In genomic region chr13:38347021-38347774, GRCm38 (mm10) we compare ENCODE assay signal across 9 mouse cellular contexts. TPM values are rescaled to one million over a fixed set of nuclear protein-coding genes. Genes with fewer than 3 reads are reported as not detected.
DNase-seq lines count a peak whose midpoint lies in the region; ATAC-seq and TF ChIP-seq lines count a peak whose summit lies in the region.
"Had no signal": no experiment of that assay in that cellular context is flagged by ENCODE, and none has a peak within 500 bp of the region (broad histone marks: within the 10 kb centered on the region; RNA-seq: fewer than 3 reads in every experiment).

No protein-coding gene starts in this region.

- WGBS in embryonic facial prominence, embryonic 11.5 days: 7% methylated on average over 19 of the region's 19 CpGs
- 5% methylated on average over 19 of the region's 19 CpGs for WGBS in hindbrain, embryonic 11.5 days
- 9% methylated on average over 19 of the region's 19 CpGs for whole genome bisulfite sequencing in limb, embryonic 13.5 days
- 9% methylated on average over 19 of the region's 19 CpGs for WGBS in stomach, embryonic 14.5 days

- no peak for TF ChIP-seq CTCF in layer of hippocampus, adult 2 months (conservative IDR thresholded peaks at IDR 0.05)

- no peak overlapping the region for H3K9ac ChIP-seq in embryonic facial prominence, embryonic 11.5 days (replicated peaks; ENCODE audit: low read length)
- H3K9ac ChIP-seq in hindbrain, embryonic 11.5 days (ENCODE audit: low read depth, low read length): no peak overlapping the region
- H3K9ac ChIP-seq in limb, embryonic 13.5 days: no peak overlapping the region
- no peak overlapping the region for H3K9ac ChIP-seq in stomach, embryonic 14.5 days (replicated peaks; ENCODE audit: low read depth, low read length)

- H3K4me1 ChIP-seq in embryonic facial prominence, embryonic 11.5 days (ENCODE audit: control insufficient read depth, insufficient read depth, low read length): peaks cover 15% of the 10 kb centered on the region
- peaks cover 13% of the 10 kb centered on the region for H3K4me1 ChIP-seq in hindbrain, embryonic 11.5 days (replicated peaks; ENCODE audit: control insufficient read depth, insufficient read depth, low read length)
- H3K4me1 ChIP-seq in limb, embryonic 13.5 days: peaks cover 30% of the 10 kb centered on the region
- H3K4me1 ChIP-seq in stomach, embryonic 14.5 days (ENCODE audit: control insufficient read depth, insufficient read depth, low read length): peaks cover 24% of the 10 kb centered on the region; the same call in 1 of the 2 replicates

- H3K36me3 ChIP-seq in embryonic facial prominence, embryonic 11.5 days (replicated peaks; ENCODE audit: control insufficient read depth, insufficient read depth, low read depth, low read length): no peaks in the 10 kb centered on the region
- H3K36me3 ChIP-seq in hindbrain, embryonic 11.5 days (ENCODE audit: control insufficient read depth, insufficient read depth, low read length): no peaks in the 10 kb centered on the region
- no peaks in the 10 kb centered on the region for H3K36me3 ChIP-seq in limb, embryonic 13.5 days
- H3K36me3 ChIP-seq in stomach, embryonic 14.5 days (ENCODE audit: control insufficient read depth, insufficient read depth, low read length): no peaks in the 10 kb centered on the region

- peaks cover 37% of the 10 kb centered on the region for H3K27me3 ChIP-seq in embryonic facial prominence, embryonic 11.5 days (ENCODE audit: control insufficient read depth, insufficient read depth, low read length)
- H3K27me3 ChIP-seq in hindbrain, embryonic 11.5 days (ENCODE audit: control insufficient read depth, insufficient read depth, low read length): peaks cover 39% of the 10 kb centered on the region
- H3K27me3 ChIP-seq in limb, embryonic 13.5 days: peaks cover 74% of the 10 kb centered on the region
- H3K27me3 ChIP-seq in stomach, embryonic 14.5 days (ENCODE audit: control insufficient read depth, insufficient read depth, low read length): peaks cover 23% of the 10 kb centered on the region; the same call in 1 of the 2 replicates

- H3K9me3 ChIP-seq in embryonic facial prominence, embryonic 11.5 days (replicated peaks; ENCODE audit: control insufficient read depth, low read length): no peaks in the 10 kb centered on the region
- no peaks in the 10 kb centered on the region for H3K9me3 ChIP-seq in hindbrain, embryonic 11.5 days (ENCODE audit: control insufficient read depth, low read length)
- H3K9me3 ChIP-seq in limb, embryonic 13.5 days: no peaks in the 10 kb centered on the region
- H3K9me3 ChIP-seq in stomach, embryonic 14.5 days (ENCODE audit: control insufficient read depth, low read depth, low read length): no peaks in the 10 kb centered on the region

- peak overlapping the region; percentile 44 for H3K4me3 ChIP-seq in layer of hippocampus, adult 2 months
- H3K4me3 ChIP-seq in embryonic facial prominence, embryonic 11.5 days (ENCODE audit: low read depth, low read length): peak overlapping the region; percentile 40; the same call in 1 of the 2 replicates
- H3K4me3 ChIP-seq in hindbrain, embryonic 11.5 days (ENCODE audit: low read depth, low read length): peak overlapping the region; percentile 37
- peak overlapping the region; percentile 51 for H3K4me3 ChIP-seq in limb, embryonic 13.5 days
- H3K4me3 ChIP-seq in stomach, embryonic 14.5 days (ENCODE audit: low read depth, low read length): peak overlapping the region; percentile 44

- no peak for ATAC-seq in embryonic facial prominence, embryonic 11.5 days (replicated peaks; ENCODE audit: insufficient number of reproducible peaks, low FRiP score, low TSS enrichment, low read depth)
- ATAC-seq in hindbrain, embryonic 11.5 days (ENCODE audit: low FRiP score): peak; percentile 14; the same call in 1 of the 2 replicates
- no peak for ATAC-seq in limb, embryonic 13.5 days (ENCODE audit: low FRiP score, low read depth)
- no peak for ATAC-seq in stomach, embryonic 14.5 days (ENCODE audit: insufficient number of reproducible peaks, insufficient read depth, low FRiP score, low read depth)

- no peak overlapping the region for H3K27ac ChIP-seq in layer of hippocampus, adult 2 months
- no peak overlapping the region for H3K27ac ChIP-seq in embryonic facial prominence, embryonic 11.5 days (replicated peaks; ENCODE audit: low read depth, low read length)
- H3K27ac ChIP-seq in hindbrain, embryonic 11.5 days (ENCODE audit: low read depth, low read length): no peak overlapping the region
- no peak overlapping the region for H3K27ac ChIP-seq in limb, embryonic 13.5 days
- H3K27ac ChIP-seq in stomach, embryonic 14.5 days (ENCODE audit: low read length): no peak overlapping the region

- H3K4me2 ChIP-seq in embryonic facial prominence, embryonic 11.5 days (ENCODE audit: low read depth, low read length): peak overlapping the region; percentile 78
- peak overlapping the region; percentile 61 for H3K4me2 ChIP-seq in hindbrain, embryonic 11.5 days (replicated peaks; ENCODE audit: low read depth, low read length)
- peak overlapping the region; percentile 85 for H3K4me2 ChIP-seq in limb, embryonic 13.5 days (replicated peaks)
- H3K4me2 ChIP-seq in stomach, embryonic 14.5 days (replicated peaks; ENCODE audit: low read depth, low read length): peak overlapping the region; percentile 82

- DNase-seq in layer of hippocampus, adult 2 months (ENCODE audit: low spot score in 2 of 2): peak in 1 of 2 experiments; percentile 13
- no peak for DNase-seq in layer of hippocampus, adult 9-10 months (ENCODE audit: low spot score)
- DNase-seq in embryonic facial prominence, embryonic 11.5 days (ENCODE audit: low spot score): no peak
- DNase-seq in hindbrain, embryonic 11.5 days (ENCODE audit: low spot score): peak; percentile 46
- no peak for DNase-seq in spleen, postnatal 10 days (ENCODE audit: low spot score in 2 of 2)
- no peak for DNase-seq in cerebellum, postnatal 36 days

RNA-seq across cellular contexts. Expression of gene Bmp6, which starts 2.3 kb away (rescaled TPM):
- total RNA-seq in layer of hippocampus, adult 2 months (2021): 1 to 10 TPM; 4.4 to 6.1 TPM
- polyA plus RNA-seq in embryonic facial prominence, embryonic 11.5 days (2014; fragmentation: Nextera tagmentation; extraction: Ambion mirVana): 0.63 and 0.89 TPM in 2 replicates
- 2.6 and 3.2 TPM in 2 replicates for polyA plus RNA-seq in hindbrain, embryonic 11.5 days (2014; fragmentation: Nextera tagmentation; extraction: Ambion mirVana)
- 0.73 and 0.83 TPM in 2 replicates for polyA plus RNA-seq in limb, embryonic 13.5 days (2015; fragmentation: Nextera tagmentation; extraction: Ambion mirVana)
- polyA plus RNA-seq in stomach, embryonic 14.5 days (2014; fragmentation: Nextera tagmentation; extraction: Ambion mirVana): 1.8 and 3.1 TPM in 2 replicates
- total RNA-seq: hematopoietic stem cell, adult 5-6 weeks had no signal
